9 mouse cellular contexts compared by ENCODE assay signal in the genomic region with DNA sequence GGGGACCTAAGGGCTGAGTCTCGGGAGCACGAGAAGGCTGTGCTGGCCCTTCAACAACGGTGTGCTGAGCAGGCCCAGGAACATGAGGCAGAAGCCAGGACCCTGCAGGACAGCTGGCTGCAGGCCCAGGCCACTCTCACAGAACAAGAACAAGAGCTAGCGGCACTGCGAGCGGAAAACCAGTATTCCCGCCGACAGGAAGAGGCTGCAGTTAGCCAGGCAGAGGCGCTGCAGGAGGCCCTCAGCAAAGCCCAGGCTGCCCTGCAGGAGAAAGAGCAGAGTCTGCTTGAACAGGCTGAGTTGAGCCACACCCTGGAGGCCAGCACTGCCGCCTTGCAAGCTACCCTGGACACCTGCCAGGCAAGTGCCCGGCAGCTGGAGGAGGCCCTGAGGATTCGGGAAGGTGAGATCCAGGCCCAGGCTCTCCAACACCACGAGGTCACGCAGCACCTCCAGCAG. TPM values are rescaled to one million over a fixed set of nuclear protein-coding genes. Genes with fewer than 3 reads are reported as not detected.
DNase-seq lines count a peak whose midpoint lies in the region; ATAC-seq and TF ChIP-seq lines count a peak whose summit lies in the region.
"Had no signal": no experiment of that assay in that cellular context is flagged by ENCODE, and none has a peak within 500 bp of the region (broad histone marks: within the 10 kb centered on the region; RNA-seq: fewer than 3 reads in every experiment).

No protein-coding gene starts in this region.

- H3K4me3 ChIP-seq in liver, postnatal 0 days (ENCODE audit: low read depth, low read length): peak overlapping the region; percentile 15; the same call in 1 of the 2 replicates

- H3K9ac ChIP-seq in liver, postnatal 0 days (replicated peaks): peak overlapping the region; percentile 54

- H3K27me3 ChIP-seq in liver, postnatal 0 days (ENCODE audit: insufficient read depth, low read length): no peaks in the 10 kb centered on the region

- peaks cover 11% of the 10 kb centered on the region for H3K4me1 ChIP-seq in liver, postnatal 0 days (ENCODE audit: insufficient read depth)

- TF ChIP-seq EP300 in liver, postnatal 0 days (IDR thresholded peaks at IDR 0.05; ENCODE audit: low read depth): no peak

- H3K36me3 ChIP-seq in liver, postnatal 0 days (replicated peaks; ENCODE audit: insufficient read depth, low read length): peaks cover 71% of the 10 kb centered on the region

- ATAC-seq in liver, postnatal 0 days: peak; percentile 38; the same call in 1 of the 2 replicates

- H3K4me2 ChIP-seq in liver, postnatal 0 days (ENCODE audit: low read depth, low read length): peak overlapping the region; percentile 70

- H3K27ac ChIP-seq in liver, postnatal 0 days (ENCODE audit: low read depth): no peak overlapping the region; the same call in 1 of the 2 replicates

- 79% methylated on average over 14 of the region's 14 CpGs for WGBS in liver, postnatal 0 days (ENCODE audit: insufficient replicate concordance)

- no peaks in the 10 kb centered on the region for H3K9me3 ChIP-seq in liver, postnatal 0 days (ENCODE audit: low read length)

- peak; percentile 57 for DNase-seq in layer of hippocampus, adult 11-12 months (ENCODE audit: low spot score)
- DNase-seq in layer of hippocampus, adult 9-10 months (ENCODE audit: low spot score): no peak
- DNase-seq in cerebellum, adult 11 months: peak; percentile 95
- DNase-seq in gastrocnemius, postnatal 10 days: peak; percentile 60
- peak; percentile 70 for DNase-seq in kidney, postnatal 10 days
- DNase-seq in liver, postnatal 0 days: peak; percentile 69
- DNase-seq in spleen, postnatal 36 days (ENCODE audit: low spot score in 2 of 2): peak; percentile 22 to 31
- no peak for DNase-seq in B cell, adult 2 months

- 0 out of 2 replicates have a peak, but pooled peaks have one; percentile 7 for TF ChIP-seq CTCF in liver, postnatal 0 days (IDR thresholded peaks at IDR 0.05; ENCODE audit: low read depth)

RNA-seq across cellular contexts. Expression of a gene that starts 15.9 kb away (rescaled TPM):
- under 1 TPM; 0.49 to 0.63 TPM for total RNA-seq in gastrocnemius, postnatal 10 days (2021)
- polyA plus RNA-seq in liver, postnatal 0 days (2015; fragmentation: Nextera tagmentation; extraction: Ambion mirVana): 0.64 and 0.90 TPM in 2 replicates

RNA-seq across cellular contexts. Expression of a gene that starts 16.0 kb away (rescaled TPM):
- total RNA-seq in gastrocnemius, postnatal 10 days (2021): 10 to 100 TPM; 78.1 to 84.4 TPM
- 64.5 and 64.8 TPM in 2 replicates for polyA plus RNA-seq in liver, postnatal 0 days (2015; fragmentation: Nextera tagmentation; extraction: Ambion mirVana)

RNA-seq across cellular contexts. Expression of a gene that starts 35.6 kb away (rescaled TPM):
- total RNA-seq in gastrocnemius, postnatal 10 days (2021): 10 to 100 TPM in 1 of 2 experiments, 1 to 10 TPM in 1; 7.8 to 11.7 TPM
- polyA plus RNA-seq in liver, postnatal 0 days (2015; fragmentation: Nextera tagmentation; extraction: Ambion mirVana): 3.1 and 5.0 TPM in 2 replicates

RNA-seq across cellular contexts. Expression of a gene that starts 46.7 kb away (rescaled TPM):
- under 1 TPM in 1 of 2 experiments, not detected in 1; 0.14 TPM for total RNA-seq in gastrocnemius, postnatal 10 days (2021)
- polyA plus RNA-seq in liver, postnatal 0 days (2015; fragmentation: Nextera tagmentation; extraction: Ambion mirVana): not detected in 2 replicates
- total RNA-seq: neutrophil, adult 5-6 weeks had no signal

RNA-seq across cellular contexts. Expression of a gene that starts 51.4 kb away (rescaled TPM):
- total RNA-seq in gastrocnemius, postnatal 10 days (2021): not detected
- polyA plus RNA-seq in liver, postnatal 0 days (2015; fragmentation: Nextera tagmentation; extraction: Ambion mirVana): not detected in 2 replicates
- total RNA-seq: neutrophil, adult 5-6 weeks had no signal

Comparison
In these comparisons a context has a peak if more than half of its experiments do, and no peak if none do; other contexts are left out.
1. DNase-seq: peak in layer of hippocampus, adult 11-12 months (single experiment), cerebellum, adult 11 months (single experiment), gastrocnemius, postnatal 10 days (single experiment), kidney, postnatal 10 days (single experiment), liver, postnatal 0 days (single experiment) and spleen, postnatal 36 days (2 of 2); none in layer of hippocampus, adult 9-10 months (single experiment) and B cell, adult 2 months (0 of 2).